Mouse (Mus musculus) midbrain, embryonic 13.5 days (tissue): ENCODE measurements around the gene Hoxc6. TPM values are rescaled to one million over a fixed set of nuclear protein-coding genes. Genes with fewer than 3 reads are reported as not detected.

Experiments
- ATAC-seq: fragments of 200-750 bp; cut with Nextera tagmentation; 2 replicates; pipeline ENCODE4 v1.8.0; 2017; ENCODE audit warnings: mild to moderate bottlenecking, moderate TSS enrichment, moderate library complexity
- H3K27ac ChIP-seq: fragments of 300-500 bp; sonication (generic); 2 replicates; pipeline ENCODE4 v1.5.1; 2015; ENCODE audit warnings: inconsistent platforms, mild to moderate bottlenecking, moderate library complexity
- H3K27me3 ChIP-seq: fragments of 300-500 bp; sonication (generic); 2 replicates; pipeline ENCODE4 v1.6.1; 2015; ENCODE audit warnings: mild to moderate bottlenecking, inconsistent platforms
- H3K36me3 ChIP-seq: fragments of 300-500 bp; sonication (generic); 2 replicates; pipeline ENCODE4 v1.6.1; 2015; ENCODE audit warnings: mild to moderate bottlenecking, inconsistent platforms
- H3K4me1 ChIP-seq: fragments of 300-500 bp; sonication (generic); replicated peaks from 2 replicates; pipeline ENCODE4 v1.6.1; 2015; ENCODE audit warnings: inconsistent platforms
- H3K4me2 ChIP-seq: fragments of 300-500 bp; sonication (generic); replicated peaks from 2 replicates; pipeline ENCODE4 v1.6.1; 2015; ENCODE audit warnings: moderate library complexity, mild to moderate bottlenecking, inconsistent platforms
- H3K4me3 ChIP-seq: fragments of 300-500 bp; sonication (generic); replicated peaks from 2 replicates; pipeline ENCODE4 v1.5.1; 2015; ENCODE audit warnings: mild to moderate bottlenecking, inconsistent platforms
- H3K9ac ChIP-seq: fragments of 300-500 bp; sonication (generic); replicated peaks from 2 replicates; pipeline ENCODE4 v1.6.1; 2015; ENCODE audit warnings: mild to moderate bottlenecking, inconsistent platforms
- H3K9me3 ChIP-seq: fragments of 300-500 bp; sonication (generic); 2 replicates; pipeline ENCODE4 v1.6.1; 2016; ENCODE audit warnings: mild to moderate bottlenecking, inconsistent platforms
- WGBS: fragments of 180-500 bp; shearing (Covaris S2); methylation state at CpG from one replicate; pipeline ENCODE4 v1.1.7; 2015; 5-methylcytosine and 5-hydroxymethylcytosine counted together
- polyA plus RNA-seq: library from polyadenylated mRNA; unstranded; fragments of >200 nt; fragmentation: Nextera tagmentation; extraction: Ambion mirVana; gene quantifications from 2 replicates; pipeline ENCODE4 v1.2.1, GENCODE M21; 2015

Hoxc6 gene
- polyA plus RNA-seq, 1 experiment from 2014 or later: not detected

DNA sequence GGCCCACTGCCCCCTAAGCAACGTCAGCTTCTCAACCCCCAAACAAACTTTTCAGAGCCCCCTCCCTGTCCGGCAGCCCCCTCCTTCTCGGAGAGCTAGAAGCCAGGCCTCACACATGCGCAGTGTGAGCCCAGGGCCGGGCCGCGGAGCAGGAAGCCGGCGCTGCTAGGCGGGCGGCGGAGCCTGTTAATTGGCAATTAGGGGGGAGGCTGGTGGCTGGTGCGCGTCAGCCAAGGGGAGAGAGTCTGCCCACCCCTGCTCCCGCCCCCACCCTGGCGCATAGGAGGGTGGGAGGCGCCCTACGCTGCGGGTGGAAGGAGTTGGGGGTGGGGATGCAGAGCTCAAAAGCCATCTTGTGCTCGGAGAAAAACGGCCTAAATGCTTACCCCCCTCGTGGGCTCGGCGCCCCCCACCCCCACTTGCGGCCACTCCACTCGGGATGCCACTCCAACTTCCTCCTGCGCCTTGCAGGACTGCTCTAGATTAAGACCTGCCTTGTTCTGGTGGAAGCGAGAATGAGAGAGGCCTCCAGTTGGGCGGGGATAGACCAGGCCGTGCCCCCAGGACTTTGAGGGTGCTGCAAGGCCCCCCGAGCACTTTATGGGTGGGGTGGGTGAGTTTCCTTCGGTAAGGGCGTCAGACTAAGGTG is 1.2 kb downstream of the Hoxc6 start:
- no peak overlapping the region for H3K27ac ChIP-seq
- under 1% methylated on average over 31 of the region's 33 CpGs for WGBS
- no peak overlapping the region for H3K9ac ChIP-seq
- peak overlapping the region; percentile 30 for H3K4me3 ChIP-seq
- no peaks in the 10 kb centered on the region for H3K36me3 ChIP-seq
- 0 out of 2 replicates have a peak, but pooled peaks have one; percentile 30 for ATAC-seq
- no peaks in the 10 kb centered on the region for H3K9me3 ChIP-seq
- H3K27me3 ChIP-seq: peaks cover 100% of the 10 kb centered on the region
- peak overlapping the region; percentile 48 for H3K4me2 ChIP-seq
- H3K4me1 ChIP-seq: peaks cover 7% of the 10 kb centered on the region

DNA sequence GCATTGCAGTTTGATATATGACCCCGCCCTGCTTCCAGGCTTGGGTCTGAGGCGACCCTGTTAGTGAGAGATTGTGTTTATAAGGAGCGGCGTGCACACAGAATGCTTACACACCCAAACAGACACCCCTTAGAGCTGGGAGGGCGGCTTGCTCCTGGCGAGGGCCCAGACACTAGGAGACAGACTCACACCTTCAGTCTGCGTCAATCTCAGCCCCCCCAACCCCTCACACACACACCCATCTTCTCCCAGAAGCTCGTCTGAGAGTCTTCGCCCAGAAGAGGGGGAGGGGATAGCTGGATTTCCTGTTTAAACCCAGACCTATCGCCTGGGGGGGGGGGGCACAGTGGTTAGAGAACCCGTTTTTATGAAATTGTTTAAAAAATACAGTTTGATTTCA is 1.9 kb downstream of the Hoxc6 start:
- no peak overlapping the region for H3K27ac ChIP-seq
- no peaks in the 10 kb centered on the region for H3K9me3 ChIP-seq
- no peaks in the 10 kb centered on the region for H3K36me3 ChIP-seq
- H3K4me1 ChIP-seq: peaks cover 7% of the 10 kb centered on the region
- no peak overlapping the region for H3K4me3 ChIP-seq
- no peak for ATAC-seq
- WGBS: 2% methylated on average over 11 of the region's 11 CpGs
- H3K27me3 ChIP-seq: peaks cover 100% of the 10 kb centered on the region
- no peak overlapping the region for H3K9ac ChIP-seq
- H3K4me2 ChIP-seq: no peak overlapping the region

DNA sequence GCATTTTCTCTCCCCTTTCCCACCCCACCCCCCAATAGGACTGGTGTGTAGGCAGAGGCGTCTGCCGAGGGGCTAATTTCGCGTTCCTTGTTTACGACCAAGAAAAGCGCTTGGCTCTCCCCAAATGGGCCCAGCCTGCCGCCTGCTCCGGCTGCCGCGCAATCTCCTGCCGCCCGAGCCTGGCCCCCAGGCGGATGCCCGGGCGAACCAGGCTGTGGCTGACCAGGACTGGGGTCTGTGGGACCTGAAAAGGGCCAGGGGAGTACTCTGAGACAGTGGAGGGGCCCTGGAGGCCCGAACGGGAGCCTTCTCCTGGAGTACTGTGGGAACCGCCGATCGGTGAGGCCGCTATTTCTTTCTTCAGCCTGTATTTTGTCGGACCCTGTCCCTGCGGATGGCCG is 2.4 kb downstream of the Hoxc6 start:
- no peak overlapping the region for H3K4me3 ChIP-seq
- WGBS: 1% methylated on average over 24 of the region's 24 CpGs
- H3K9ac ChIP-seq: no peak overlapping the region
- no peak overlapping the region for H3K4me2 ChIP-seq
- peaks cover 7% of the 10 kb centered on the region for H3K4me1 ChIP-seq
- H3K36me3 ChIP-seq: no peaks in the 10 kb centered on the region
- no peak overlapping the region for H3K27ac ChIP-seq
- ATAC-seq: no peak
- no peaks in the 10 kb centered on the region for H3K9me3 ChIP-seq
- peaks cover 100% of the 10 kb centered on the region for H3K27me3 ChIP-seq

DNA sequence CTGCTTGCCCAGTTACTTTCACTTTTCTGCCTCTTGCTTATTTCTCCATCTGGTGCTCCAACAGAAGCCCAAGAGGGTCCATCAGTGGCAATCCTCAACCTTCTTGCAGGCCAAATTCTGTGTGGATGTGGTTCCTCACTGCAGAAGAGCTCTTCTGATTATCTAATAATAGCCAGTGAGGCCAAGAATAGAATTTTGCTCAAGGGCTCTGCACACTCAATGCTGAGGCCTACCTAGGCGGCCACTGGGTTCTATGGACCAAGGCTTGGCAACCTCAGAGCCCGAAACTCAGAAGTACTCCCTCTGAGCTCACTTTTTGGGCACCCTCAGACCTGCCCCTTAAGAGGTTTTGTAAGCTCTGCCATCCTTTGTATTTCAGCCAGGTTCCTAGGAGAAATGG is 3.3 kb downstream of the Hoxc6 start:
- H3K4me3 ChIP-seq: no peak overlapping the region
- no peaks in the 10 kb centered on the region for H3K9me3 ChIP-seq
- H3K4me2 ChIP-seq: no peak overlapping the region
- H3K27ac ChIP-seq: no peak overlapping the region
- no peaks in the 10 kb centered on the region for H3K36me3 ChIP-seq
- no peak for ATAC-seq
- H3K27me3 ChIP-seq: peaks cover 100% of the 10 kb centered on the region
- H3K4me1 ChIP-seq: peaks cover 7% of the 10 kb centered on the region
- WGBS: 10% methylated on average over 2 of the region's 2 CpGs
- no peak overlapping the region for H3K9ac ChIP-seq

DNA sequence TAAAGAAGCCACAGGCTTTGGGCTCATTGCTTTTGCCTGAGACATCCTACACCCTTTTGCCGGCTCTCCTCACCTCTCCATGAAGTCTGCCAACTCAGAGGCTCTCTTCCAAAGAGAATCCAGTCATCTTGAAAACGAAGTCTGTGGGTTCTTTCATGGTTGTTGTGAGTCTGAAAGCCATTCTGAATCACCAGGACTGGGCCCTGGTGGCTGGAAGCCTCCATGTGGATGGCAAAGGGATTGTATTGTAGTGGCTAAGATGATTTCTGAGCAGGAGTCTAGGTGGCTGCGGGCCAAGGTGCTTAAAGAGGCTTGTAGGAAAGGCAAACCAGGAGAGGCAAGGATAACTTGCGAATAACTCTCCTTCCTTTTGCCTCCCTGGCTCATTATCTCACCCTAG is 4.1 kb downstream of the Hoxc6 start:
- 3% methylated on average over 4 of the region's 4 CpGs for WGBS
- no peak overlapping the region for H3K27ac ChIP-seq
- ATAC-seq: no peak
- no peaks in the 10 kb centered on the region for H3K9me3 ChIP-seq
- no peak overlapping the region for H3K4me3 ChIP-seq
- H3K4me1 ChIP-seq: peaks cover 7% of the 10 kb centered on the region
- H3K27me3 ChIP-seq: peaks cover 100% of the 10 kb centered on the region
- no peaks in the 10 kb centered on the region for H3K36me3 ChIP-seq
- no peak overlapping the region for H3K9ac ChIP-seq
- no peak overlapping the region for H3K4me2 ChIP-seq

DNA sequence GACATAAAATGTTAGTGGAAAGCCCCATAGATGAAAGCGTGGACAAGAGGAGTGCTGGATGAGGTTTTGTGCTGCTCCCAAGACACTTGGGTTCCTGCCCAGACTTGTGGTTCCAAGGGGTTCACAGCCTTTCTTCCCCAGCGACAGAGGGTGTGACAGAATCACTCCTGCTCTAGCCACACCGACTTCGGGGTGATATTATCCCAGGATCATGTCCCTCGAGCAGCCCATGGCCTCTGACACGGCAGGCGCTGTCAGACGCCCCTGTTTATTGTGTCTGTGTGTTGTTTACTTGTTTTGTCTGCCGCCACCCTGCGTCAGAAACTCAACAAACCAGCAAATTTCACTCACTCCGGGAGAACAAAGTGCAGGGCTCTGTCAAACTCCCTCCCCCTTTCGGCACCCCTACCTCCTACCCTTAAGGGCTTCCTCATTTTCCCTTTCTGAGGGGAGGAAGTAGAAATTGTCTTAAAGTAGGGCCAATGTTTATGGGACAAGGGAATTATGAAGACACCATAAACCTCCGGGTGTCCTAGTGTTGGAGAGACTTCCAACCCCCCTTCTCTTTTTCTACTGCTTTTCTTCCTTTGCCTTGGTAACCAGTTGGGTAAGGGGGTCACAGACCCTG is 4.9 kb downstream of the Hoxc6 start:
- no peak overlapping the region for H3K4me3 ChIP-seq
- H3K4me1 ChIP-seq: peaks cover 7% of the 10 kb centered on the region
- no peaks in the 10 kb centered on the region for H3K36me3 ChIP-seq
- no peak overlapping the region for H3K27ac ChIP-seq
- no peak overlapping the region for H3K4me2 ChIP-seq
- no peak overlapping the region for H3K9ac ChIP-seq
- peaks cover 100% of the 10 kb centered on the region for H3K27me3 ChIP-seq
- under 1% methylated on average over 13 of the region's 13 CpGs for WGBS
- ATAC-seq: no peak
- H3K9me3 ChIP-seq: no peaks in the 10 kb centered on the region

DNA sequence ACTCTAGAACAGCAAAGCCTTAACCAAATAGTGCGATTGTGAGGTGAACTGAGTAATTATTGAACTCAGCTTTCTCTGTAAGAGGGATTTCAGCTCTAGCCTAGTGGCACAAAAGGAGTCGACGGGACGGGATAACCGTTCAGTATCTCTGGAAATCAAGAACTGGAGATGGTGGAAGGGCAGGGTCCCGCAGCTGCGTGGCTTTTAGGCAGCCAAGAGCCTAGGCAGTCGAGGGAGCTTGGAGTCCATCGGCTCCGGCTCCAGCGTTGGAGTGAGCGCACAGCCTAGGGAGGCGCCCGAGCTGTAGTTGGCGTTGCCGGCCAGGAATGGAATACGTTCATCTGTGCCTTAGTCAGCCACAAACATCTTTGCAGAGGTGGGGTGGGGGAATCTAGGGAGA is 7.3 kb downstream of the Hoxc6 start:
- no peak for ATAC-seq
- Histone ChIP-seq H3K4me2 (no peak overlapping the region), H3K36me3 (no peaks in the 10 kb centered on the region), H3K4me1 (no peaks in the 10 kb centered on the region), H3K27me3 (peaks cover 100% of the 10 kb centered on the region), H3K9ac (no peak overlapping the region), H3K27ac (no peak overlapping the region), H3K4me3 (no peak overlapping the region), H3K9me3 (no peaks in the 10 kb centered on the region)
- under 1% methylated on average over 17 of the region's 17 CpGs for WGBS

DNA sequence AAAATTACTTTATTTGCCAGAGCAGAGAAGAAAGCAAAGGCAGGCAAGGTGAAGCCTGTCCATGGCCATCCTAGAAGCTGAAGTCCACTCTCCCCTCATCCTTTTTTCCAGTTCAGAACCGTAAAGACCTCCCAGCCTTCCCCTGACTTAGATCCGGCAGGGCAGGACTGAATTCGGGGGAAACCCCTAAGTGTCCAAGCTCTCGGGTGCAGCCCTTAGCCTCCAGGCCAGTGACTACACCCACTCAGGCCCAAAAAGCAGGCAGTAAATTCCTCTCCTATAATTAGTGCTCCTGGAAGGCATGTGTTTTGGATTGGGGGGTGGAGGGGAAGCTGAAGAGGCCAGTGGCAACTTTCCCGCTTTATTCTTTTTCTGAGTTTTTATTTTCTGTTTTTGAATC is 7.7 kb downstream of the Hoxc6 start:
- Histone ChIP-seq H3K36me3 (no peaks in the 10 kb centered on the region), H3K4me3 (no peak overlapping the region), H3K4me2 (no peak overlapping the region), H3K4me1 (no peaks in the 10 kb centered on the region), H3K9ac (no peak overlapping the region), H3K9me3 (no peaks in the 10 kb centered on the region), H3K27me3 (peaks cover 100% of the 10 kb centered on the region), H3K27ac (no peak overlapping the region)
- WGBS: 5% methylated on average over 5 of the region's 5 CpGs
- ATAC-seq: no peak

DNA sequence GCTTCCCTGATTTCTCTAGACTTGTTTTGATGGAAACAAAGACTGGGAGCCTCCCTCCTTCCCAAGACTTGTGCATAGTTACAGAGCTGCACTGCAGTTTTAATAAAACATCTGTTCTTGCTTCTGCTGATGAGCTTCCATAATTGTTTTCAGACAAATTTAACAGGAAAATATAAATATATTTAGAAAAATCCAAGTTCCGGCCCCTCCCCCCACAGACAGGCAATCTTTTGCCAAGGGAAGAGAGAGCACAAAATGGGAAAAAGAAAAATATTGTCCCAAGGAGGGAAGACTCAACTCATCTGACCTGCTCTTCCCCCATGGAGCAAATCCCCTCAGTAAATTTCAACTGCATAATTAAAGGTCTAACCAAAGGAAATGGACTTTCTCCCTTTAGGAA is 8.3 kb downstream of the Hoxc6 start:
- no peak overlapping the region for H3K9ac ChIP-seq
- WGBS: 8% methylated on average over 1 of the region's 1 CpGs
- no peak for ATAC-seq

DNA sequence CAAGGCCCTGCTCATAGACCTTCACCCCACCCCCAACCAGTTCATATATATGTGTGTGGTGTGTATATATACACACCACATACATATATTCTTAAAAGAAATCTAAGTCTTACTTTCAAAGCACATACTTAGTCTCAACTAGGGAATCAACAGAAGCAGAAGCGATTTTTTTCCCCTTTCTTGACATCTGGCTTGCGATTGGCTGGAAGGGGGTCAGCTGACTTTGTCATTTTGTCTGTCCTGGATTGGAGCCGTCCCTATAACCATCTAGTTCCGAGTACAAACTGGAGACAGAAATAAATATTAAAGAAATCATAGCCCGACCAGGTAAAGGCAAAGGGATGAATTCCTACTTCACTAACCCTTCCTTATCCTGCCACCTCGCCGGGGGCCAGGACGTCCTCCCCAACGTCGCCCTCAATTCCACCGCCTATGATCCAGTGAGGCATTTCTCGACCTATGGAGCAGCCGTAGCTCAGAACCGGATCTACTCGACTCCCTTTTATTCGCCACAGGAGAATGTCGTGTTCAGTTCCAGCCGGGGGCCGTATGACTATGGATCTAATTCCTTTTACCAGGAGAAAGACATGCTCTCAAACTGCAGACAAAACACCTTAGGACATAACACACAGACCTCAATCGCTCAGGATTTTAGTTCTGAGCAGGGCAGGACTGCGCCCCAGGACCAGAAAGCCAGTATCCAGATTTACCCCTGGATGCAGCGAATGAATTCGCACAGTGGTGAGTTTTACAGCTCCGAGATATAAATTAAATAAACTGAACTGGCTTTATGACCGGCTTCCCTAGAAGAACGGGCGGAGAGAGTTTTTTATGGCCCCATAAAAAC is 11.4 kb downstream of the Hoxc6 start:
- no peak overlapping the region for H3K4me2 ChIP-seq
- no peak overlapping the region for H3K9ac ChIP-seq
- no peak overlapping the region for H3K27ac ChIP-seq
- no peaks in the 10 kb centered on the region for H3K9me3 ChIP-seq
- 1% methylated on average over 27 of the region's 27 CpGs for WGBS
- no peak overlapping the region for H3K4me3 ChIP-seq
- H3K36me3 ChIP-seq: no peaks in the 10 kb centered on the region
- peaks cover 99% of the 10 kb centered on the region for H3K27me3 ChIP-seq
- peaks cover 7% of the 10 kb centered on the region; the same call in 1 of the 2 replicates for H3K4me1 ChIP-seq
- ATAC-seq: no peak

More for the DNA sequence above, 8.3 kb downstream of the Hoxc6 start:
- Histone ChIP-seq H3K36me3 (no peaks in the 10 kb centered on the region), H3K4me3 (no peak overlapping the region), H3K9me3 (no peaks in the 10 kb centered on the region), H3K4me2 (no peak overlapping the region), H3K27ac (no peak overlapping the region), H3K27me3 (peaks cover 100% of the 10 kb centered on the region), H3K4me1 (no peaks in the 10 kb centered on the region)

DNA sequence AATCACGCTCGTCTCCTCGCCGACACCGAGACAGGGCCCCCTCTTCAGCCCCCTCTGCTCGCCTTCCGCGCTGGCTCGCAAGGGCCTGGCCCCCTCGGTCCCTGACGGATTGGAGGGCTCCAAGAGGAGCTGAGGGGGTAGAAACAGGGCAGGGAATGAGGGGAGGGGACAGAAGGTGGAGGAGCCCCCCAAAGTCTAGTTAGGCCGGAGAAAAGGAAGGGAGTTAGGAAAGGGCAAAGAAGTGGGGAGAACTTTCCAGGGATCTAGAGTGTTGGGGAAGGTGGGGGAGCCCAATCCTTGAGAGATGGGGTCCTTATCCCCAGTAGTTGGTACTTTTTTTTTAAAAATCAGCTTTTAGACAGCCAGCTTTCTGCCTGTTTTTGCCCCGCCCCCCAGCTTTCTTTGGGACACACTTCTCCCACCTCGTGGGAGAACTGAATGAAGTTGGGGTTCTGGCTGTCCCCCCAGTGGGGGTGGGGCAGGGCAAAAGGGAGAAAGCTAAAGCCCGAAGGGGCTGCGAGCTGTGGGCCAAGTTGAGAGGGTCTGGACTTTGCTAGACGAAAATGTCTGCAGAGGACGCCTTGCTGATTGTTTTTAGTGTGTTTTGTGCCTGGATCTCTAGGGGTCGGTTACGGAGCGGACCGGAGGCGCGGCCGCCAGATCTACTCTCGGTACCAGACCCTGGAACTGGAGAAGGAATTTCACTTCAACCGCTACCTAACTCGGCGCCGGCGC is 12.2 kb downstream of the Hoxc6 start:
- Histone ChIP-seq H3K27me3 (peaks cover 99% of the 10 kb centered on the region), H3K36me3 (no peaks in the 10 kb centered on the region), H3K9ac (no peak overlapping the region), H3K4me1 (peaks cover 7% of the 10 kb centered on the region; the same call in 1 of the 2 replicates), H3K9me3 (no peaks in the 10 kb centered on the region), H3K27ac (no peak overlapping the region), H3K4me3 (no peak overlapping the region), H3K4me2 (no peak overlapping the region)
- ATAC-seq: no peak
- under 1% methylated on average over 31 of the region's 31 CpGs for WGBS
